Mouse (Mus musculus) CH12.LX (cell line): ENCODE data around the gene Fars2. TPM values are rescaled to one million over a fixed set of nuclear protein-coding genes. Genes with fewer than 3 reads are reported as not detected.

Experiments
- DNase-seq: peaks from one replicate; pipeline ENCODE4 v3.0.0-alpha.2; 2013; ENCODE audit errors: extremely low read depth
- H3K27ac ChIP-seq: 2 replicates; pipeline ENCODE4 v1.5.1; 2012; ENCODE audit warnings: low read depth, mild to moderate bottlenecking, control low read depth, moderate library complexity; ENCODE audit not compliant: insufficient read depth
- H3K27me3 ChIP-seq: replicated peaks from 2 replicates; pipeline ENCODE3; 2012; ENCODE audit warnings: inconsistent platforms
- H3K36me3 ChIP-seq, 2 experiments: replicated peaks in 1 of 2; 2 replicates each; pipeline versions ENCODE3 to v1.6.1; 2012; ENCODE audit warnings: inconsistent platforms in 1 of 2, low read length in 1 of 2, mild to moderate bottlenecking in 1 of 2, mixed read lengths in 1 of 2, moderate library complexity in 1 of 2; ENCODE audit not compliant: control insufficient read depth in 1 of 2, insufficient read depth in 1 of 2
- H3K4me1 ChIP-seq, 2 experiments: 2 replicates each; pipeline ENCODE4 v1.6.1; 2012; ENCODE audit warnings: inconsistent platforms in 1 of 2, moderate library complexity in 1 of 2; ENCODE audit not compliant: insufficient read depth in 2 of 2, control insufficient read depth in 1 of 2
- H3K4me2 ChIP-seq: 2 replicates; pipeline ENCODE4 v1.6.1; 2012; ENCODE audit warnings: low read depth, mild to moderate bottlenecking, control low read depth; ENCODE audit not compliant: poor library complexity, insufficient read depth, severe bottlenecking
- H3K4me3 ChIP-seq, 3 experiments: fragments of 150-350 bp in 1 of 3; sonication (generic) in 1 of 3; replicated peaks in 1 of 3; 2 replicates each; pipeline versions ENCODE3 to v1.5.1; 2011 to 2012; ENCODE audit warnings: low read depth in 2 of 3, low read length in 2 of 3, mild to moderate bottlenecking in 2 of 3, moderate library complexity in 2 of 3, control low read depth in 1 of 3, improper control_type of control experiment in 1 of 3, inconsistent platforms in 1 of 3, mixed read lengths in 1 of 3; ENCODE audit not compliant: poor library complexity in 1 of 3
- H3K79me2 ChIP-seq: replicated peaks from 2 replicates; pipeline ENCODE4 v1.6.1; 2012; ENCODE audit warnings: mild to moderate bottlenecking, moderate library complexity; ENCODE audit not compliant: control insufficient read depth, poor library complexity, insufficient read depth, severe bottlenecking; ENCODE audit errors: extremely low read depth
- H3K9ac ChIP-seq: 2 replicates; pipeline ENCODE4 v1.6.1; 2012; ENCODE audit warnings: low read depth, mild to moderate bottlenecking, control low read depth, moderate library complexity; ENCODE audit not compliant: insufficient read depth
- H3K9me3 ChIP-seq: replicated peaks from 2 replicates; pipeline ENCODE3; 2012; ENCODE audit warnings: low read length, inconsistent platforms, mixed read lengths
- BHLHE40 ChIP-seq: IDR thresholded peaks from 2 replicates; pipeline ENCODE4 v1.6.1; 2011; ENCODE audit warnings: mild to moderate bottlenecking, low read depth, low read length, improper control_type of control experiment
- CHD1 ChIP-seq: IDR thresholded peaks from 2 replicates; pipeline ENCODE4 v1.6.1; 2012; ENCODE audit warnings: low read depth, low read length, improper control_type of control experiment, inconsistent platforms
- CTCF ChIP-seq, 2 experiments: IDR thresholded peaks in 1 of 2; conservative IDR thresholded peaks in 1 of 2; 2 replicates each; pipeline ENCODE4 v1.5.1; 2011 to 2012; ENCODE audit warnings: low read depth in 2 of 2, low read length in 2 of 2, improper control_type of control experiment in 1 of 2, inconsistent platforms in 1 of 2, mild to moderate bottlenecking in 1 of 2, moderate library complexity in 1 of 2
- E2F4 ChIP-seq: IDR thresholded peaks from 2 replicates; pipeline ENCODE4 v1.6.1; 2011; ENCODE audit warnings: low read depth, low read length, improper control_type of control experiment; ENCODE audit not compliant: insufficient replicate concordance
- HCFC1 ChIP-seq: IDR thresholded peaks from 2 replicates; pipeline ENCODE4 v1.6.1; 2012; ENCODE audit warnings: low read depth, mild to moderate bottlenecking, inconsistent platforms, low read length, improper control_type of control experiment
- IRF4 ChIP-seq: IDR thresholded peaks from 2 replicates; pipeline ENCODE4 v1.6.1; 2014; ENCODE audit warnings: low read depth, mild to moderate bottlenecking, inconsistent platforms, low read length, improper control_type of control experiment
- JUN ChIP-seq: IDR thresholded peaks from 2 replicates; pipeline ENCODE4 v1.6.1; 2011; ENCODE audit warnings: low read depth, mild to moderate bottlenecking, low read length, improper control_type of control experiment, moderate library complexity; ENCODE audit not compliant: insufficient read depth
- JUND ChIP-seq: conservative IDR thresholded peaks from 2 replicates; pipeline ENCODE4 v1.6.1; 2011; ENCODE audit warnings: low read depth, low read length, improper control_type of control experiment
- KAT2A ChIP-seq: IDR thresholded peaks from 2 replicates; pipeline ENCODE4 v1.6.1; 2012; ENCODE audit warnings: low read length, improper control_type of control experiment, inconsistent platforms; ENCODE audit not compliant: insufficient replicate concordance
- MAX ChIP-seq: IDR thresholded peaks from 2 replicates; pipeline ENCODE4 v1.6.1; 2011; ENCODE audit warnings: low read length, improper control_type of control experiment
- MAZ ChIP-seq: IDR thresholded peaks from 2 replicates; pipeline ENCODE4 v1.6.1; 2012; ENCODE audit warnings: low read depth, mild to moderate bottlenecking, inconsistent platforms, low read length, improper control_type of control experiment, moderate library complexity
- MYC ChIP-seq: IDR thresholded peaks from 2 replicates; pipeline ENCODE4 v1.6.1; 2011; ENCODE audit warnings: low read depth, mild to moderate bottlenecking, improper control_type of control experiment, low read length
- NELFE ChIP-seq: IDR thresholded peaks from 2 replicates; pipeline ENCODE4 v1.6.1; 2011; ENCODE audit warnings: low read depth, low read length, improper control_type of control experiment
- PAX5 ChIP-seq: IDR thresholded peaks from 2 replicates; pipeline ENCODE4 v1.6.1; 2012; ENCODE audit warnings: low read length, inconsistent platforms, mixed read lengths
- POLR2AphosphoS2 ChIP-seq: IDR thresholded peaks from 2 replicates; pipeline ENCODE4 v1.6.1; 2011; ENCODE audit warnings: low read depth, low read length, improper control_type of control experiment
- RAD21 ChIP-seq: IDR thresholded peaks from 2 replicates; pipeline ENCODE4 v1.6.1; 2011; ENCODE audit warnings: low read depth, mild to moderate bottlenecking, low read length, improper control_type of control experiment, moderate library complexity
- RCOR1 ChIP-seq: conservative IDR thresholded peaks from 2 replicates; pipeline ENCODE4 v1.6.1; 2012; ENCODE audit warnings: low read depth, mild to moderate bottlenecking, inconsistent platforms, low read length, improper control_type of control experiment
- SIN3A ChIP-seq: IDR thresholded peaks from 2 replicates; pipeline ENCODE4 v1.6.1; 2012; ENCODE audit warnings: low read length, improper control_type of control experiment, inconsistent platforms
- SMC3 ChIP-seq: IDR thresholded peaks from 2 replicates; pipeline ENCODE4 v1.6.1; 2011; ENCODE audit warnings: low read depth, low read length, improper control_type of control experiment
- TBP ChIP-seq: conservative IDR thresholded peaks from 2 replicates; pipeline ENCODE4 v1.6.1; 2011; ENCODE audit warnings: low read depth, low read length, improper control_type of control experiment
- TCF12 ChIP-seq: IDR thresholded peaks from 2 replicates; pipeline ENCODE4 v1.6.1; 2014; ENCODE audit warnings: low read depth, mild to moderate bottlenecking, inconsistent platforms, low read length, improper control_type of control experiment
- ZC3H11A ChIP-seq: IDR thresholded peaks from 2 replicates; pipeline ENCODE4 v1.6.1; 2012; ENCODE audit warnings: low read depth, mild to moderate bottlenecking, inconsistent platforms, low read length, improper control_type of control experiment
- ZKSCAN1 ChIP-seq: IDR thresholded peaks from 2 replicates; pipeline ENCODE4 v1.6.1; 2012; ENCODE audit warnings: low read depth, inconsistent platforms, low read length, improper control_type of control experiment, borderline replicate concordance
- dilution Hi-C: fragments of 300-500 bp; cut with MboI; formaldehyde crosslinking; loops from 2 replicates; pipeline ENCODE4 v1.14.3; 2020; ENCODE audit warnings: low sequenced_read_pairs; ENCODE audit not compliant: extremely low pct_unique_long_range_greater_than_20kb, extremely low pct_ligation_motif_present
- in situ Hi-C: fragments of 300-500 bp; cut with MboI; formaldehyde crosslinking; loops from 3 replicates; pipeline ENCODE4 v1.14.3; 2019; ENCODE audit warnings: low sequenced_read_pairs, low pct_ligation_motif_present, low pct_unique_long_range_greater_than_20kb, mixed read lengths
- polyA plus RNA-seq: library from polyadenylated mRNA; unstranded; fragments of >175 nt; gene quantifications from 2 replicates; pipeline ENCODE4 v1.2.1, GENCODE M21; 2012; ENCODE audit warnings: low read depth; ENCODE audit not compliant: insufficient read length
- total RNA-seq, 2 experiments: library from RNA; depleted of rRNA; stranded (reverse); fragments of 300-350 nt in 1 of 2; fragments of >200 nt in 1 of 2; gene quantifications; 2 replicates each; pipeline ENCODE4 v1.2.3; 2012 to 2014

Gene Fars2
- total and polyA plus RNA-seq, 3 experiments = 30.2 to 47.7 (median 46.4) TPM

DNA sequence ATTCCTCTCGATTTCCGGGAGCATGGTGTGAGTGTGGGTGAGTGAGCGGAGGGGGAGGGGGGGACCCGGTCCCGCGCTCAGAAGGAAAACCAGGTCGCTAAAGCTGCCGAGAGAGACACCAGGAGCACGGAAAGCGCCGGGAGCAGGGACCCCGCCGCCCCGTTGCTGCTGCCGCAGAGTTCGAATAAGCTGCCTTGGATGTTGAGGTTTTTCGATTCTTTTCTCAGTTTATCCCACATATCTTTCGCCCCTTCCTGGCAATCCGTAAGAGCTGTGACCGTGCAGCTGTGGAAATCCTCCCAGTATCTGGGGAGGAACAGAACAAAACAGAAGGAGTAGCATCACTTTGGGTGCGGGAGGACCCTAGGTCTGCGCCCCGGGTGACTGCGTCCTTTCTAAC lies 609.3 kb downstream of the Fars2 start:
- Histone ChIP-seq H3K27ac (no peak overlapping the region), H3K4me2 (no peak overlapping the region), H3K4me3 (no peak overlapping the region), H3K9me3 (no peaks in the 10 kb centered on the region), H3K36me3 (no peaks in the 10 kb centered on the region), H3K4me1 (no peaks in the 10 kb centered on the region), H3K79me2 (no peaks in the 10 kb centered on the region), H3K9ac (no peak overlapping the region), H3K27me3 (no peaks in the 10 kb centered on the region)
- TF ChIP-seq MAX = no peak
- TF ChIP-seq PAX5 = no peak
- no peak for TF ChIP-seq SMC3
- no peak for TF ChIP-seq ZC3H11A
- TF ChIP-seq NELFE = no peak
- DNase-seq = no peak
- in situ Hi-C loops = no loop called here
- dilution Hi-C loops = no loop called here

DNA sequence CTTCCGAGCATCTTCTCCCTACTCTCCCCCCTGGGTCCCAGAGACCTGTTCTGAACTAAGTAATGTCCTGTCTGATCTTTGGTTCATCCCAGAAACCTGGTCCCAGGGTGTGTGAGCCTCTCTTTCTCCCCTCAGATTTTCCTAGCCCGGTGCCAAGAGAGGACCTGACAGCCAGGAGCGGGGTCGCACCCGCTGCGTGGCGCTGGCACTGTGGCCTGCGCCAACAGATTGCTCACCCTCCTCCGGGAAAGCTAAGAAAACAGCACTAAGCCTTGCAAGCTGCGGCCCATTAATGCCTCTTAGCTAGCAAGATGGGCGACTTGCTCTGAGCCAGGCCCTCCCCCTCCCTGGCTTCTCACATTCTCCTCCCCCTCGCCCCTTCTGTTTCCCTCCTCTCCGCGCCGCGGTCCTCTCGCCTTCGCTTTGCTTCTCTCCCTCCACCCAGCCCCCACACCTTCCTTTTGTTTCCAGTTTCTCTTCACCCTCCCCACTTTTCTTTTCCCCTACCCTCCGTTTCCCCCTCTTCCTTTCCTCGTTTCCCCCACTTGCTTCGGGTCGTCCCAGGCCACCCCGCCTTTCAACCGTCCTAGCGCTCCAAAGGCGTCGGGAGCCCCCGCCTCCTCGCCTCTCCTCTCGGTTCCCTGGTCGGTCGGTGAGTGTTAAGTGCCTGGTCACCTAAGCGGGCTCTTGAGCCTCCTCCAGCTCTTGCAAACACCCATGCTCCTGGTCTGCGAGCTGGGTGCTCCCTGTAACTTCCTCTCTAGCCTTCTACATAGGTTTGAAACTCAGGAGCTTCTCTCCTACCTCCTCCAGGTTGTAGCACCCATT lies 610.0 kb downstream of the Fars2 start:
- no peak overlapping the region for H3K9ac ChIP-seq
- H3K79me2 ChIP-seq = no peaks in the 10 kb centered on the region
- H3K27me3 ChIP-seq = no peaks in the 10 kb centered on the region
- no peak overlapping the region for H3K27ac ChIP-seq
- H3K9me3 ChIP-seq = no peaks in the 10 kb centered on the region
- H3K4me2 ChIP-seq = peak overlapping the region; percentile 24; the same call in 1 of the 2 replicates
- peak overlapping the region in 1 of 3 experiments; percentile 32 for H3K4me3 ChIP-seq
- H3K4me1 ChIP-seq = no peaks in the 10 kb centered on the region
- dilution Hi-C loops (no loop called here), in situ Hi-C loops (no loop called here)
- DNase-seq = no peak
- no peak for TF ChIP-seq ZKSCAN1
- TF ChIP-seq PAX5 = no peak
- no peak for TF ChIP-seq CTCF (conservative IDR thresholded peaks at IDR 0.05 in 1 of 2, IDR thresholded peaks at IDR 0.05 in 1 of 2; ENCODE audit: low read depth in 2 of 2, low read length in 2 of 2)
- no peak for TF ChIP-seq SIN3A
- no peak for TF ChIP-seq CHD1
- TF ChIP-seq BHLHE40 = no peak
- no peak for TF ChIP-seq MYC
- TF ChIP-seq TCF12 = no peak
- no peak for TF ChIP-seq TBP
- no peak for TF ChIP-seq HCFC1
- TF ChIP-seq JUN = no peak
- TF ChIP-seq JUND = no peak
- TF ChIP-seq POLR2AphosphoS2 = no peak
- no peak for TF ChIP-seq E2F4
- no peak for TF ChIP-seq KAT2A
- no peak for TF ChIP-seq RAD21
- no peak for TF ChIP-seq MAZ
- TF ChIP-seq RCOR1 = no peak
- no peak for TF ChIP-seq IRF4
- H3K36me3 ChIP-seq = no peaks in the 10 kb centered on the region
